Mouse (Mus musculus) heart, postnatal 0 days (tissue): ENCODE data around the gene Atp5s. TPM values are rescaled to one million over a fixed set of nuclear protein-coding genes. Genes with fewer than 3 reads are reported as not detected.

Experiments used
- ATAC-seq: fragments of 200-750 bp; cut with Nextera tagmentation; 2 replicates; pipeline ENCODE4 v1.8.0; 2017; ENCODE audit warnings: low read depth, moderate number of reproducible peaks, moderate library complexity; ENCODE audit not compliant: insufficient read depth
- DNase-seq: peaks from one replicate; pipeline ENCODE4 v3.0.0-alpha.2; 2016; ENCODE audit warnings: low spot score
- H3K27ac ChIP-seq: fragments of 300-500 bp; sonication (generic); 2 replicates; pipeline ENCODE4 v1.5.1; 2014; ENCODE audit warnings: low read depth, mild to moderate bottlenecking
- H3K27me3 ChIP-seq: fragments of 300-500 bp; sonication (generic); 2 replicates; pipeline ENCODE4 v1.6.1; 2014; ENCODE audit warnings: low read length, mixed read lengths; ENCODE audit not compliant: control insufficient read depth, insufficient read depth
- H3K36me3 ChIP-seq: fragments of 300-500 bp; sonication (generic); replicated peaks from 2 replicates; pipeline ENCODE4 v1.6.1; 2014; ENCODE audit warnings: low read length, mixed read lengths; ENCODE audit not compliant: control insufficient read depth, insufficient read depth
- H3K4me1 ChIP-seq: fragments of 300-500 bp; sonication (generic); 2 replicates; pipeline ENCODE4 v1.6.1; 2014; ENCODE audit warnings: antibody characterized with exemption; ENCODE audit not compliant: control insufficient read depth, insufficient read depth
- H3K4me2 ChIP-seq: fragments of 300-500 bp; sonication (generic); 2 replicates; pipeline ENCODE4 v1.6.1; 2014; ENCODE audit warnings: low read depth, mild to moderate bottlenecking, low read length, moderate library complexity
- H3K4me3 ChIP-seq: fragments of 300-500 bp; sonication (generic); 2 replicates; pipeline ENCODE4 v1.5.1; 2014; ENCODE audit warnings: low read depth, low read length
- H3K9ac ChIP-seq: fragments of 300-500 bp; sonication (generic); replicated peaks from 2 replicates; pipeline ENCODE4 v1.6.1; 2014; ENCODE audit warnings: low read depth, low read length, mixed read lengths
- H3K9me3 ChIP-seq: fragments of 300-500 bp; sonication (generic); replicated peaks from 2 replicates; pipeline ENCODE4 v1.6.1; 2016; ENCODE audit warnings: low read length; ENCODE audit not compliant: control insufficient read depth
- CTCF ChIP-seq: IDR thresholded peaks from 2 replicates; pipeline ENCODE4 v1.5.1; 2016; ENCODE audit warnings: antibody characterized with exemption, control low read depth, low read depth
- EP300 ChIP-seq: IDR thresholded peaks from 2 replicates; pipeline ENCODE4 v1.6.1; 2016; ENCODE audit warnings: antibody characterized with exemption, low read depth
- WGBS: fragments of 180-500 bp; shearing (Covaris S2); extraction: QIAGEN DNeasy Blood & Tissue Kit; methylation state at CpG from one replicate; pipeline ENCODE4 v1.1.7; 2014; 5-methylcytosine and 5-hydroxymethylcytosine counted together
- microRNA counts: library from miRNA; unstranded; fragments of <30 nt; microRNA quantifications from one replicate; lab custom pipeline; 2015
- microRNA-seq: library from miRNA; unstranded; fragments of <30 nt; microRNA quantifications from one replicate; pipeline ENCODE4, GENCODE M21; 2016
- polyA plus RNA-seq: library from polyadenylated mRNA; unstranded; fragments of >200 nt; fragmentation: Nextera tagmentation; extraction: Ambion mirVana; gene quantifications from 2 replicates; pipeline ENCODE4 v1.2.1, GENCODE M21; 2015
- total RNA-seq: library from RNA; depleted of rRNA; stranded (reverse); fragments of >200 nt; gene quantifications from 2 replicates; pipeline ENCODE4 v1.2.3, GENCODE M21; 2014; ENCODE audit warnings: low replicate concordance; rRNA removed

Atp5s gene
- total and polyA plus RNA-seq, 2 experiments from 2014 or later: 8.9 to 40.9 TPM

DNA sequence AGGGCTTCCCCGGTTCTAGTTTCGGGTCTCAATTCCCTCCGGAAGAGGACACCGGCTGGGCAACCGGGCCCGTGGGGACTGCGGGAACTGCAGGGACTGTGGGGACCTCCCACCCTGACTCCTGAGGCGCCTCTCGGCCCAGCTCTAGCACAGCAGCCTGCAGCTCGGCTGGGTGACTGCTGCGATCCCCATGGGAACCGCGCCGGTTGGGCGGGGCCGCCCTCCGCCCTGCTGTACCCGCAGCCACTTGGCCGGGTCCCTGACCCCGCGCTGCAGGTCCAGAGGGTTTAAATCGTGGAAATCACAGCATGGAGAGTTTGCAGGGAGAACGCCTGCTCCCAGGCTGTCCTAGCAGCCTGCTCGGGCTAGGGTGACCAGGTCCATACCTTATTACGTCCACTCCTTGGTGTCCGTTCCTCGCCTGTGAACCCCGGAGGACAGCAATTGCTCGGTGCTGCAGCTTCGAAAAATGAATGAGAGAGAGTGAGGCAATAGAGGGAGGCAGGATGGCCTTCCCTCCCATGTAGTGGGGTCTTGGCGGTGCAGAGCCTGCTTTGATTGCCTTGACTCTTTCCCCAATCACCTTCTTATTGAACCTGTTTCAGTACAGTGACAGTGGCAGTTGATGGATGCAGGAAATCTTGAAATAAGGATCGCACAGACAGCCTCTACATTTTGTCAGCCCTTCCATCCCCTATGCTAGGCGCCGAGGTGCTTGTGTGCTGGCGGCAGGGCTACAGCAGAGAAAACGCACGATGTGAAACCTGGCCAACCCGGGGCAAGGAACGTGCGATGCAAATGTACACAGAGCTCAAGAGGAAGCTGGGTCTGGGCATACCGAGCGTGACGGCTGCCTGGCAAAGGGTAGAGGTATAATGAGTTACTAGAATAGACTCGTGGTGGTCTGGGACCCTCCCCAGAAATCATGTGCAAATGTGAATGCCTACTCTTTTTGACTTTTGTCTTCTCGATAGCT is 66.1 kb downstream of the Atp5s start, which contains the start of gene Cdkl1:
Cdkl1 (minus strand) TSS at position 738 of the 976 bp plus-strand sequence.
- peak; percentile 88 for ATAC-seq
- Histone ChIP-seq H3K4me3 (peak within 1 kb of the TSS; percentile 73), H3K27ac (no peak within 1 kb of the TSS), H3K9ac (peak within 1 kb of the TSS; percentile 58), H3K4me1 (no peaks in the 10 kb centered on the region; the same call in 1 of the 2 replicates), H3K4me2 (peak within 1 kb of the TSS; percentile 97), H3K36me3 (no peaks in the 10 kb centered on the region), H3K27me3 (no peaks in the 10 kb centered on the region), H3K9me3 (no peaks in the 10 kb centered on the region)
- TF ChIP-seq CTCF: no peak
- TF ChIP-seq EP300: no peak
- WGBS: 2% methylated on average over 45 of the region's 45 CpGs
- DNase-seq: peak; percentile 45

MicroRNAs within 50 kb of the gene (microRNA counts, 519-probe panel; counts per million panel counts)
- not detected for microRNA mmu-miR-681 (lab: Ali Mortazavi, UCI)

Small RNAs within 50 kb of the gene (microRNA-seq; reads per million reads assigned to microRNA genes)
- not detected for gene Mir681

Other genes starting within 250 kb of the Atp5s start
- 2.2 and 9.2 TPM in 2 replicates for gene Vcpkmt, start 141.9 kb upstream of the Atp5s start, total RNA-seq
- gene Vcpkmt, start 141.9 kb upstream of the Atp5s start, polyA plus RNA-seq: 9.6 and 10.6 TPM in 2 replicates
- 10.8 and 12.9 TPM in 2 replicates for gene Sos2, start 43.1 kb upstream of the Atp5s start, total RNA-seq
- gene Sos2, start 43.1 kb upstream of the Atp5s start, polyA plus RNA-seq: 5.2 and 5.7 TPM in 2 replicates
- 22.0 and 24.7 TPM in 2 replicates for gene L2hgdh, start 77 bp upstream of the Atp5s start, total RNA-seq
- gene L2hgdh, start 77 bp upstream of the Atp5s start, polyA plus RNA-seq: 13.9 and 14.7 TPM in 2 replicates
- gene Cdkl1, start 66.3 kb downstream of the Atp5s start, total RNA-seq: 3.8 and 6.6 TPM in 2 replicates
- 6.0 and 6.5 TPM in 2 replicates for gene Cdkl1, start 66.3 kb downstream of the Atp5s start, polyA plus RNA-seq
- gene Atl1, start 167.7 kb downstream of the Atp5s start, total RNA-seq: 2.3 and 5.8 TPM in 2 replicates
- 7.5 and 8.6 TPM in 2 replicates for gene Atl1, start 167.7 kb downstream of the Atp5s start, polyA plus RNA-seq
- 51.0 and 55.8 TPM in 2 replicates for gene Map4k5, start 168.2 kb downstream of the Atp5s start, total RNA-seq
- gene Map4k5, start 168.2 kb downstream of the Atp5s start, polyA plus RNA-seq: 19.1 and 20.2 TPM in 2 replicates